Mouse (Mus musculus) left cerebral cortex, adult 18-20 months (tissue): ENCODE data around the gene Pate3. TPM values are rescaled to one million over a fixed set of nuclear protein-coding genes. Genes with fewer than 3 reads are reported as not detected.
"Not testable (repeated sequence)": the region's sequence is repeated elsewhere in the genome, so short reads cannot be mapped to it uniquely, and the experiment has no call there.

Experiments used
- DNase-seq, 2 experiments: peaks; one replicate each; pipeline ENCODE4 v3.0.0; 2021 to 2022; ENCODE audit warnings: low spot score in 2 of 2, mixed read lengths in 1 of 2
- long read RNA-seq, 2 experiments: library from polyadenylated mRNA; stranded (forward); transcript quantifications; one replicate each; pipeline ENCODE4 v2.0.0; 2021
- total RNA-seq, 2 experiments: library from RNA; stranded (reverse); gene quantifications; 2 replicates each; pipeline ENCODE4 v1.2.3; 2021

Gene Pate3
- not detected for total RNA-seq
- long read RNA-seq, experiment 1: 0 reads
- long read RNA-seq, experiment 2: 0 reads

DNA sequence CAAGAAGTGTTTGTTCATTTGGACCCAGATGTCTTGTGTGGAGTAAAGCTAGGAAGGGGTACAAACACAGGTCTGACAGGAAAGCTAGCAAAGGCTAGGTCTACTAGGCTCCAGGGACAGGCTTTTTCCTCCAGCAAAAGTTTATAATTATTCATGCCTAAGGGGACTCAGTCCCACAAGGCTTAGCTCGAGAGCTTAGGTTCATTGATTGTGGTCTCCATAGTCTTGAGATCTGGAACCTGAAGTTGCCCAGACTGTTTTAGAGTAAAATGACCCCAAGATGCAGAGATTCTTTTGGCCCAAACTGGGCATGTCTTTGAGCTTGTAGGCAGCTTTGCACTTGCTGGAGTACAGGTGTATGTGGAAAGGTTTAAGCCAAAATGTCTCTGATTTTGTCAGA, at the start of gene Pate3:
Gene Pate3 (minus strand): TSS at position 101 of the 400 bp plus-strand sequence.
- DNase-seq: no peak

DNA sequence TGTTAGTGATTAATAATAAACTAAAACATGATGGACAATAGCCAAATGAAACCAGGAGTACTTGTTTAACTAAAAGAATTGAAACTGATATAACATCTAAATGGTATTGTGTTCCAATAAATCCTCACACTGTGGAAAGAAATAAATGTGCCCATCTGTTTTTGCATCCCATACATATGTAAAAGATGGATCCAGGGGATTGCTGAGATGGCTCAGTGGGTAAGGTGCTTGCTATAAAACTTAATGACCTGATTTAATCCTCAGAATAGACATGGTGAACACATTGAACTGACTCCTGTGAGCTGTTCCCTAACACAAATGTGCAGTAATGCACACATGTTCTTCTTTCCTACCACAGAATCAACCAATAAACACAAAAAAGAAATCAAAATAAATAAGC, 43.9 kb upstream of the Pate3 start:
- no peak for DNase-seq

DNA sequence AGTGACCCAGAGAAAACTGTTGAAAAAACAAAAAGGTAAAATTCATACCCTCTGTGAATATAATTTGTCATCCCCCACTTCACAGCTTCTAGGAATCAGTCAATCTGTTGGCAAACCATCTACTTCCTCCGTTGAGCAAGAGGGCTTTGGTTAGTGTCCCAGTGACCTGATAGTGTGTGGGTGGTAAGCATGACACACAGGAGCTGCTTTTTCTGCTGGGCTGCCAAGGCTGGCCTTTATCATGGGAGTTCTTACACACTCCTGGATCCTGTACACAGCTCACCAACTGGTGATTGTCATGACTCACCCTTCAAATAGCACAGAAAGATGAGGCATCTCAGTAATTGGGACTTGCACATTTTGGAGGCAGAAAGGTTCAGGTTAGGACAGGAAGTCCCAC, 39.0 kb upstream of the Pate3 start, which contains the start of gene Pate1:
Gene Pate1 (minus strand): TSS at position 378 of the 400 bp plus-strand sequence.
- peak in 1 of 2 experiments; percentile 11 for DNase-seq

DNA sequence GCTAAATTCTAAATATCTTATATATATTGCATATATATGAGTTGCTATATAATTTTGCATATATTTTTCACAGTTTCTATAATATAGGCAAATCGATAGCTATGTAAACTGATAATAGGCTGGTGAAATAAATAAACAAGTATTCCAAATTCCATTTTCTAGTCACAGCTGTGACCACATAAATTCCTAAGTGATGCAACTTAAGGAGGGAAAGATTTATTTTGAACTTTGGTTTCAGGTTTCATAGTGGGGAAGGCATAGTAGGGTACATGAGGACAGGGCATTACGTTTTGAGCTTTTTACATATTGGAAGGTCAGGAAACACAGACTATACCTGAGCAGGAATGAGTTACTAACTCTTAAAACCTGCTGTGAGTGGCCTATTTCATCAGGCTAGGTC, 25.6 kb upstream of the Pate3 start:
- no peak for DNase-seq

DNA sequence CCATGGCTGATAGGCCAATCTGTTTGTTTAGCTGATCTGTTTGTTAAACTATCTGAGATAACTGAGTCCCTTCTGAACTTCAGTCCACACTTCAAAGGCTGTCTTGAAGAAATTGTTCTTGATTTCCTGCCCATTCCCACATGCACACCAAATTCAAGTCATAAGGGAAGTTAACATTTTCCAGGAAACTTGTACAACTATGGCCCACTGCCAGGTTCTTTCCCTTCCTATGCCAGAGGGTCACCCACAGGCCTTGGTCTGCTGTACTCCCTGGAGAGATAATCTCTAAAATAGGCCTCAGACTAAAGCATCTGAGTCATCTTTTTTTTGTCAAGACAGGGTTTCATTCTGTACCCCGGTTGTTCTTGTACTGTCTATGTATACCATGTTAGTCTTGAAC, 15.0 kb downstream of the Pate3 start:
- DNase-seq: no peak

DNA sequence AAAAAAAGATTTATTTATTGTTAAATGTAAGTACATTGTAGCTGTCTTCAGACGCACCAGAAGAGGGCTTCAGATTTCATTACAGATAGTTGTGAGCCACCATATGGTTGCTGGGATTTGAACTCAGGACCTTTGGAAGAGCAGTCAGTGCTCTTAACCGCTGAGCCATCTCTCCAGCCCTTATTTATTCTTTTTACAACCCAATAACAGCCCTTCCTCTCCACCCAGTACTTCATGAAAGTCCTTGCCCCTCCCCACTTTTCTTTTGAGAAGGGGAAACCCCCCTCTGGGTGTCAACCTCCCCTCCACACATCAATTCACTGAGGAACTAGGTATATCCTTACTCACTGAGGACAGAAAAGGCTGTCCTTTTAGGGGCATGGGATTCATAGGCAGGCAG, 31.2 kb downstream of the Pate3 start:
- not testable (repeated sequence) for DNase-seq

DNA sequence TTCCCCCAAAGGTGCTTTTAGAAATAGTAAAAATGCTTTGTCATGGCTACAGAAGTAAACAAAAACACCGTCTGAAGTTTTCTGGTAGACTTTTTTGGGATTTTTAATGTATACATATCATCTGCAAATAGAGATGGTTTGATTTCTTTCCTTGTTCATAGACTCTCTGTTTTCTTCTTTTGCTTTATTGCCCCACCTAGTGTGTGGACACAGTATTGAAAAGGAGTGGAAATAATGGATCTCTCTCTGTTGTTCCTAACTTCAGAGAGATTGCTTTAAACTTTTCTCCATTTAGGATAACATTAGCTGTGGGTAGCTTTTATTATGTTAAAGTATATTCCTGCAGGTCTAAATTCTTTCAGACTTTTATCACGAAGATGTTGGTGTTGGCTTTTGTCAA, 34.0 kb downstream of the Pate3 start:
- DNase-seq: no peak

DNA sequence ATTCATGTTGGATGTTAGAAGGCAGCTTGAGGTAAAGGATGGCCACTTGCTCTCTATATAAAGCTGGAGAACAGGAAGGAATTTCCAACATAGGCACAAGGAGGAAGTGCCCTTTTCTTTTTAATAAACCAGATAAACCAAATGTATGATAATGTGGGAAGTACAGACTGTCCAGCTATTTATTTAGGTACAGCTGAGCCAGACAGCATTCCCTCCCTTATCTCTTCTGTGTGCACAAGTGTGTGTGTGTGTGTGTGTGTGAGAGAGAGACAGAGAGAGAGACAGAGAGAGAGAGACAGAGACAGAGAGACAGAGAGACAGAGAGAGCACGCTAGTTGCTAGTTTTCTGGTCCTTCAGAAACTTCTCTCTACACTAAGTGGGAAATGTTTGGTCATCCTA, 36.2 kb downstream of the Pate3 start, which contains the start of gene Pate4:
Gene Pate4 (minus strand): TSS at position 101 of the 400 bp plus-strand sequence.
- no peak for DNase-seq

DNA sequence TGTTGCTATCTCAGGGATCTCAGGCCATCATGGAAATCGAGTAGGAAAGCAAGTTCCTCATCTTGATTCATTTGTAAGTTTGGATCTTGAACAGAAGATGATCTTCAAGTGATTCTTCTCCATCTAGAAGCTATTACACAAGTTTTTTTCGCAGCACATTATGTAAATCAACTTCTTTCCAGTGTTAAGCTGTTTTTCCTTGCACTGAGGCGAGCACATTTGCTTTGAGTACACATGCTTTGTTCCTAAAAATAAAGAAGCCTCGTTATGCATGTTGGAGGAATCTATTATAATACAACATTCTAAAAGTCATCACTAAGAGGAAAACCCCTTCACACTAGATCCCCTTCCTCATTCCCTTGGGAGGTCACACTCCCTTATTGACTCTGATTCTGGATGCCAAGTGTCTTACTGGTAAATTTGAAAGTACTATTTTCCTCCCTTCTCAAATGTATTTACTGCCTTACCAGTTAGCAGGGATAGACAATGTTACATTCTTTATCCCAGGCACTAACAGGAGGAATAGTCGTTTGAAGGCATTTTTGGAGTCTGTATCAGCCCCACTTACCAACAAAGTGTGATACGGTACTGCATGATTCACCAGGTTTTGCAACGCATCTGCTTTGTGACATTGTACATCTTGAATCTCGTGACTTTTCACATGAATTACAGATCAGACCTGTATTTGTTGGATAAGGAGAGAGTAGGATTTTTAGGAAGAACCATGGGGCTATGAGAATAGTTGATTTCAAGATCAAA, 40.2 kb downstream of the Pate3 start:
- DNase-seq: no peak

Other genes starting within 250 kb of the Pate3 start
- 1 to 10 TPM; 7.8 to 9.4 TPM for gene Cdon, start 227.1 kb downstream of the Pate3 start, total RNA-seq
- not detected for gene Gm1113, start 129.9 kb downstream of the Pate3 start, total RNA-seq
- gene Ddx25, start 89.7 kb downstream of the Pate3 start, total RNA-seq: 10 to 100 TPM; 17.7 to 18.4 TPM
- 10 to 100 TPM; 12.0 to 12.1 TPM for gene Pus3, start 89.6 kb downstream of the Pate3 start, total RNA-seq
- under 1 TPM; 0.93 to 0.98 TPM for gene Pate2, start 77.9 kb downstream of the Pate3 start, total RNA-seq
- 1 to 10 TPM; 9.0 to 9.1 TPM for gene Hyls1, start 77.8 kb downstream of the Pate3 start, total RNA-seq
- gene Pate4, start 36.3 kb downstream of the Pate3 start, total RNA-seq: not detected
- not detected for gene Pate1, start 39.2 kb upstream of the Pate3 start, total RNA-seq
- gene Gm17677, start 92.8 kb upstream of the Pate3 start, total RNA-seq: not detected
- not detected for gene Gm17727, start 129.9 kb upstream of the Pate3 start, total RNA-seq
- gene Gm27235, start 141.9 kb upstream of the Pate3 start, total RNA-seq: not detected
- not detected for gene D730048I06Rik, start 141.9 kb upstream of the Pate3 start, total RNA-seq
- not detected for gene 9230110F15Rik, start 195.9 kb upstream of the Pate3 start, total RNA-seq